Mouse (Mus musculus) adrenal gland, postnatal 4 days (tissue): ENCODE data around the gene Nup35. TPM values are rescaled to one million over a fixed set of nuclear protein-coding genes. Genes with fewer than 3 reads are reported as not detected.
A peak's percentile ranks its signal among the peaks of the same experiment; 100 is the strongest.

ENCODE experiments used
- DNase-seq, 2 experiments: peaks; one replicate each; pipeline ENCODE4 v3.0.0; 2021 to 2022; ENCODE audit warnings: low spot score in 2 of 2, mixed read lengths in 2 of 2
- long read RNA-seq, 2 experiments: library from polyadenylated mRNA; stranded (forward); transcript quantifications; one replicate each; pipeline ENCODE4 v2.0.0; 2021
- total RNA-seq, 2 experiments: library from RNA; stranded (reverse); gene quantifications; 2 replicates each; pipeline ENCODE4 v1.2.3; 2021

The Nup35 gene
- 10 to 100 TPM; 15.7 to 18.0 TPM for total RNA-seq
- long read RNA-seq, experiment 1, transcript Nup35-201 (9 exons, 1,559 nt), result major isoform, 7 of 10 reads
- long read RNA-seq, experiment 1, partial matches to known transcripts, result 0 of 10 reads
- long read RNA-seq, experiment 1, other reads (novel, unspliced or antisense), result 3 of 10 reads
- long read RNA-seq, experiment 2, transcript Nup35-201 (9 exons, 1,559 nt), result major isoform, 13 of 28 reads
- long read RNA-seq, experiment 2, partial matches to known transcripts, result 9 of 28 reads
- long read RNA-seq, experiment 2, other reads (novel, unspliced or antisense), result 6 of 28 reads

- DNase-seq, result peak; percentile 81 to 86
Measured at GRCm38 (mm10) chr2:80616854-80617737, at the start of gene Nup35, which contains the start of gene Dusp19. Gene Nup35, plus strand, starts transcription at chr2:80617236. Gene Dusp19, plus strand, starts transcription at chr2:80617045.

GRCm38 (mm10) chr2:80567411-80567810 is 49.6 kb upstream of the Nup35 start:
- no peak for DNase-seq

- DNase-seq, result no peak
Measured at GRCm38 (mm10) chr2:80570656-80571055, 46.4 kb upstream of the Nup35 start.

GRCm38 (mm10) chr2:80577286-80577685 is 39.8 kb upstream of the Nup35 start:
- DNase-seq, result no peak

- DNase-seq, result no peak
Measured at GRCm38 (mm10) chr2:80579253-80579891, 37.7 kb upstream of the Nup35 start.

GRCm38 (mm10) chr2:80580311-80580961 is 36.6 kb upstream of the Nup35 start:
- DNase-seq, result peak in 1 of 2 experiments; percentile 6

GRCm38 (mm10) chr2:80581043-80581711 is 35.9 kb upstream of the Nup35 start, which contains the start of gene Nckap1:
Gene Nckap1, minus strand, starts transcription at chr2:80581380.
- peak; percentile 71 to 82 for DNase-seq

- DNase-seq, result no peak
Measured at GRCm38 (mm10) chr2:80582356-80582755, 34.7 kb upstream of the Nup35 start.

GRCm38 (mm10) chr2:80594215-80594918 is 22.7 kb upstream of the Nup35 start:
- DNase-seq, result no peak

GRCm38 (mm10) chr2:80596960-80597359 is 20.1 kb upstream of the Nup35 start:
- DNase-seq, result no peak

GRCm38 (mm10) chr2:80599850-80600249 is 17.2 kb upstream of the Nup35 start:
- DNase-seq, result no peak

- no peak for DNase-seq
Measured at GRCm38 (mm10) chr2:80600611-80601010, 16.4 kb upstream of the Nup35 start.

GRCm38 (mm10) chr2:80602756-80603155 is 14.3 kb upstream of the Nup35 start:
- no peak for DNase-seq

- no peak for DNase-seq
Measured at GRCm38 (mm10) chr2:80603771-80604426, 13.1 kb upstream of the Nup35 start.

GRCm38 (mm10) chr2:80612286-80612685 is 4.8 kb upstream of the Nup35 start:
- no peak for DNase-seq

GRCm38 (mm10) chr2:80612796-80613195 is 4.2 kb upstream of the Nup35 start:
- DNase-seq, result no peak

- no peak for DNase-seq
Measured at GRCm38 (mm10) chr2:80618991-80619390, 2.0 kb downstream of the Nup35 start.

- no peak for DNase-seq
Measured at GRCm38 (mm10) chr2:80621921-80622320, 4.9 kb downstream of the Nup35 start.

- no peak for DNase-seq
Measured at GRCm38 (mm10) chr2:80624523-80624922, 7.5 kb downstream of the Nup35 start.
